Mouse (Mus musculus): ENCODE data around the gene Otub1.

- no peak for TF ChIP-seq CTCF (IDR thresholded peaks at IDR 0.05; ENCODE audit: extremely low read depth, insufficient read depth, low read length)
- no peak for TF ChIP-seq POLR2A (IDR thresholded peaks at IDR 0.05; ENCODE audit: extremely low read depth, insufficient read depth, low read length)
Observed at GRCm38 (mm10) chr19:7165509-7166199, 40.5 kb downstream of the Otub1 start.
